Mouse (Mus musculus): Measurements from ENCODE around the gene Cited2.
A peak's percentile ranks its signal among the peaks of the same experiment; 100 is the strongest.

- TF ChIP-seq CTCF (IDR thresholded peaks at IDR 0.05; ENCODE audit: low read depth, low read length) (no peak; the same call in 1 of the 2 replicates), POLR2A (IDR thresholded peaks at IDR 0.05; ENCODE audit: borderline replicate concordance, low read depth, low read length) (peak; percentile 99)
Observed at GRCm38 (mm10) chr10:17722653-17723410, at the start of gene Cited2.
